Mouse (Mus musculus) limb, embryonic 14.5 days (tissue): Measurements from ENCODE around the gene Fus. TPM values are rescaled to one million over a fixed set of nuclear protein-coding genes. Genes with fewer than 3 reads are reported as not detected.

Source experiments
- ATAC-seq: fragments of 200-750 bp; cut with Nextera tagmentation; 2 replicates; pipeline ENCODE4 v1.8.0; 2017; ENCODE audit warnings: low read depth, moderate number of reproducible peaks, moderate TSS enrichment; ENCODE audit not compliant: low FRiP score
- DNase-seq: peaks from one replicate; pipeline ENCODE4 v3.0.0-alpha.2; 2015; ENCODE audit warnings: low spot score
- H3K27ac ChIP-seq: fragments of 300-500 bp; sonication (generic); replicated peaks from 2 replicates; pipeline ENCODE4 v1.5.1; 2014; ENCODE audit warnings: low read depth, mild to moderate bottlenecking, low read length, moderate library complexity, mixed read lengths
- H3K27me3 ChIP-seq: fragments of 300-500 bp; sonication (generic); 2 replicates; pipeline ENCODE4 v1.6.1; 2014; ENCODE audit warnings: low read length, mixed read lengths; ENCODE audit not compliant: control insufficient read depth, insufficient read depth
- H3K36me3 ChIP-seq: fragments of 300-500 bp; sonication (generic); 2 replicates; pipeline ENCODE4 v1.6.1; 2014; ENCODE audit warnings: mild to moderate bottlenecking, low read length, moderate library complexity, mixed read lengths; ENCODE audit not compliant: control insufficient read depth, insufficient read depth
- H3K4me1 ChIP-seq: fragments of 300-500 bp; sonication (generic); 2 replicates; pipeline ENCODE4 v1.6.1; 2014; ENCODE audit warnings: antibody characterized with exemption, low read length, mixed read lengths; ENCODE audit not compliant: control insufficient read depth, insufficient read depth
- H3K4me2 ChIP-seq: fragments of 300-500 bp; sonication (generic); replicated peaks from 2 replicates; pipeline ENCODE4 v1.6.1; 2014; ENCODE audit warnings: low read depth, mild to moderate bottlenecking, low read length, moderate library complexity; ENCODE audit not compliant: severe bottlenecking
- H3K4me3 ChIP-seq: fragments of 300-500 bp; sonication (generic); replicated peaks from 2 replicates; pipeline ENCODE4 v1.5.1; 2014; ENCODE audit warnings: low read length
- H3K9ac ChIP-seq: fragments of 300-500 bp; sonication (generic); 2 replicates; pipeline ENCODE4 v1.6.1; 2014; ENCODE audit warnings: mild to moderate bottlenecking, low read depth, low read length, moderate library complexity; ENCODE audit not compliant: severe bottlenecking
- H3K9me3 ChIP-seq: fragments of 300-500 bp; sonication (generic); 2 replicates; pipeline ENCODE4 v1.6.1; 2016; ENCODE audit warnings: low read length; ENCODE audit not compliant: control insufficient read depth
- POLR2A ChIP-seq: fragments of 200-500 bp; IDR thresholded peaks from 2 replicates; pipeline ENCODE4 v1.8.0; 2012; ENCODE audit warnings: inconsistent platforms, mild to moderate bottlenecking, moderate library complexity, borderline replicate concordance; ENCODE audit not compliant: insufficient read depth, insufficient read length; ENCODE audit errors: extremely low read depth
- WGBS: fragments of 180-500 bp; shearing (Covaris S2); extraction: QIAGEN DNeasy Blood & Tissue Kit; methylation state at CpG from one replicate; pipeline ENCODE4 v1.1.7; 2014; 5-methylcytosine and 5-hydroxymethylcytosine counted together
- polyA plus RNA-seq, 2 experiments: library from polyadenylated mRNA; depleted of rRNA in 1 of 2; stranded (reverse) in 1 of 2; unstranded in 1 of 2; fragments of >200 nt; fragmentation: Nextera tagmentation in 1 of 2; extraction: Ambion mirVana in 1 of 2; gene quantifications; 2 replicates each; pipeline versions ENCODE4 v1.2.1 to v1.2.3; 2012 to 2014

Gene Fus
- polyA plus RNA-seq, 2 experiments = 60.9 to 999 TPM

DNA sequence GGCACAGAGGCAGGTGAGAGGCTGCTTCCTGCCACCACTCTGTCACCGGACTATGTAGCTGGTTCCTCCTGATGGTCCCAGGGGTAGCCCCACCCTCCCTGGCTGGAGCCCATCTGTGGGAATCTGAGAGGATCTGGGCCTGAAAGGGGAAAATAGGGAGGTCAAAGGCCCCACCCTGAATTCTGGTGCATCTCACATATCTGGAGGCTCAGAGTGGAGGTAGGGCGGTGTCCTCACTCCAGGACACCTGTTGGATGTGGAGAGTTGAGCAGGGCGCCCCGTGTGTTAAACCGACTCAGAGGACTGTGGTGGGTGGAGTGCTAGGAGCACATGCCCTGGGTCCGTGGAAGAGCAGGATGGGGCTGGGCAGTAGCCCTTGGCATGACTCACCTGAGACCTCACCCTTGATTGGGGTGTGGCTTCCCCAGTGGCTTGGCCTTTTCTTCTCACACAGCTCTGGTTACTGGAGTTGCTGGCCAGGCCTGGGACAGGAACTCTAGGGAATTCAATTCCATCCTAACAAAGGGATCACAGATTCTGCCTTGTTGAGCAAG, 20.7 kb upstream of the Fus start, which contains the start of gene Prss36:
Prss36 (minus strand) TSS at position 256 of the 554 bp plus-strand sequence.
- TF ChIP-seq POLR2A = no peak
- Histone ChIP-seq H3K36me3 (no peaks in the 10 kb centered on the region), H3K27me3 (peaks cover 26% of the 10 kb centered on the region; the same call in 1 of the 2 replicates), H3K27ac (no peak within 1 kb of the TSS), H3K9ac (no peak within 1 kb of the TSS), H3K4me3 (no peak within 1 kb of the TSS), H3K4me2 (no peak within 1 kb of the TSS), H3K9me3 (no peaks in the 10 kb centered on the region), H3K4me1 (no peaks in the 10 kb centered on the region)
- ATAC-seq = no peak
- no peak for DNase-seq
- WGBS = 65% methylated on average over 6 of the region's 6 CpGs

DNA sequence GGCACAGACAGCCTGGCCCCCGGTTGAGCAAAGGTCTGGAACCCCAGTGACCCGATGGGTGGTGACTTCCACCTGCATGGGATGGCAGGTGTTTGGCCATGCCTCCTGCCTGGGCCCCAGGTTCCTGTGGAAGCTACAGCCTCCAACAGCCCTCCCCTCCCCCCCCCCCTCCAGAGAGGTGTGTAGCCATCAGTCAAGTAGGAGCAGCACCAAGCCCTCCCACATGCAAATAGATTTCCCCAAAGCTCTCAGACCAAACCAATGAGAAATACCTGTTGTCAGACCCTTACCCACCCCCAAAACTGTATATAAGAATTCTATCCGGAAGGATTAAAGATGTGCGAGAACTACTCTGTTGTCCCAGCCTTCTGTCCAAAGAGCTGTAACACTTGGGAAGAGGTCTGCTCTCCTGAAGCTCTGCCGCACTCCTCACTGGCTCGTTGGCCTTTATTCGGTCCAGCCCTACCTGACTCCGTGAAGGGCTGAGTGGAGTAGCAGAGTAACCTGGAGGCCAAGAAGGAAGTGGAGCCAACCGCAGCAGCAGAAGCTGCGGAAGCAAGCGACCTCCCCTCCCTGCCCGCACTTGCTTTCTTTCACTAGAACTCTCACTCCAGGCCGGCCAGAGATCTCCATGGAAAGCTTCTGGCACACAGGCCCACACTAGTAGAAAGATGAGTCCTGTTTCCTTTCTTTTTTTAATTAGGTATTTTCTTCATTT, 14.2 kb upstream of the Fus start:
- ATAC-seq = no peak
- H3K4me1 ChIP-seq = no peaks in the 10 kb centered on the region
- H3K4me3 ChIP-seq = no peak overlapping the region
- H3K4me2 ChIP-seq = no peak overlapping the region
- no peak for TF ChIP-seq POLR2A
- no peaks in the 10 kb centered on the region for H3K36me3 ChIP-seq
- 33% methylated on average over 13 of the region's 13 CpGs for WGBS
- H3K9me3 ChIP-seq = no peaks in the 10 kb centered on the region
- H3K27ac ChIP-seq = no peak overlapping the region
- H3K27me3 ChIP-seq = no peaks in the 10 kb centered on the region
- H3K9ac ChIP-seq = no peak overlapping the region
- DNase-seq = no peak

DNA sequence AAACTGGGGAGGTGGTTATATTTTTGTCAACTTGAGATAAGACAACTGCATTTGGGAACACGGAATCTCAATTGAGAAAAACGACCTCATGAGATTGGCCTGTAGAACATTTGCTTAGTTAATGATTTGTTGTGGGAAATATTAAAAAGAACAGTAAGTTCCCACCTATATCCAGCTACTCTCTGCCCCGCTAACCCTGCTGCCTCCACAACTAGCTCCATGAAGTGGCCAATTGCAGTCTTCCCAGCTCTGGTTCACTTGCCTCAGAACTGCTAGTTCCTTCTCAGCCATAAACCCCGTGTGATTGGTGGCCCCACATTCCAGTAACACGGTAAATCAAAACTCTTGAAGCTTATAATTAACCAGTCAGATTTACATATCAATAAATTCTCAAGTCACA, 7.9 kb upstream of the Fus start:
- Histone ChIP-seq H3K9me3 (no peaks in the 10 kb centered on the region), H3K4me1 (no peaks in the 10 kb centered on the region), H3K27me3 (no peaks in the 10 kb centered on the region), H3K4me2 (no peak overlapping the region), H3K4me3 (no peak overlapping the region), H3K9ac (no peak overlapping the region), H3K27ac (no peak overlapping the region), H3K36me3 (no peaks in the 10 kb centered on the region)
- 62% methylated on average over 5 of the region's 5 CpGs for WGBS
- ATAC-seq (no peak), DNase-seq (no peak)
- TF ChIP-seq POLR2A = no peak

DNA sequence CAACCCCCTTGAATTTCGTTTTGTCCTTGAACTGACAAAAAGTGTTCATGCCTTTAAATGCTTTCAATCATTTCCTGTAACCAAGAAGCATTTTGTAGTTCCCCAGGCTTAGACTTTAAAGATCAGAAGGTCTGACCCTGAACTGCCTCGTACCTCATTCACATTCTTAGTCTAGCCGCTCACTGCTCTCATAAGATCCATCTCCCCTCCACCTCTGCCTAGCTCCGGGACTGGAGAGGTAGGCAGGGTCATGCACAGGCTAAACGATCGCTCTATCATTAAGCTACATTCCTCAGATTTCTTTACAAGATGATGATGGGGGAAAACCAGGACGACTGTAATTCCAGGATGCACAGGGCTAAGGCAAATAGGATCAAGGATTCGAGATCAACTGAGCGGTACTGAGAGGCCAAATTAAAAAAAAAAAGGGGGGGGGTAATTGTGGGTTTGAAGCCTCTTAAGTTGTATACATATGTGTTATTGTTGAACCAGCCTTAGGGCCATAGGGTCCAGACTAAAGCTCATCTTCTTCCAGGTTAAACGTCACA, 812 bp upstream of the Fus start:
- H3K9ac ChIP-seq = peak overlapping the region; percentile 99
- no peaks in the 10 kb centered on the region for H3K27me3 ChIP-seq
- peak overlapping the region; percentile 98 for H3K4me3 ChIP-seq
- WGBS = 5% methylated on average over 10 of the region's 10 CpGs
- peaks cover 14% of the 10 kb centered on the region for H3K4me1 ChIP-seq
- H3K9me3 ChIP-seq = no peaks in the 10 kb centered on the region
- DNase-seq = no peak
- TF ChIP-seq POLR2A = no peak
- ATAC-seq = no peak
- H3K4me2 ChIP-seq = peak overlapping the region; percentile 68
- peaks cover 21% of the 10 kb centered on the region for H3K36me3 ChIP-seq
- H3K27ac ChIP-seq = peak overlapping the region; percentile 96

DNA sequence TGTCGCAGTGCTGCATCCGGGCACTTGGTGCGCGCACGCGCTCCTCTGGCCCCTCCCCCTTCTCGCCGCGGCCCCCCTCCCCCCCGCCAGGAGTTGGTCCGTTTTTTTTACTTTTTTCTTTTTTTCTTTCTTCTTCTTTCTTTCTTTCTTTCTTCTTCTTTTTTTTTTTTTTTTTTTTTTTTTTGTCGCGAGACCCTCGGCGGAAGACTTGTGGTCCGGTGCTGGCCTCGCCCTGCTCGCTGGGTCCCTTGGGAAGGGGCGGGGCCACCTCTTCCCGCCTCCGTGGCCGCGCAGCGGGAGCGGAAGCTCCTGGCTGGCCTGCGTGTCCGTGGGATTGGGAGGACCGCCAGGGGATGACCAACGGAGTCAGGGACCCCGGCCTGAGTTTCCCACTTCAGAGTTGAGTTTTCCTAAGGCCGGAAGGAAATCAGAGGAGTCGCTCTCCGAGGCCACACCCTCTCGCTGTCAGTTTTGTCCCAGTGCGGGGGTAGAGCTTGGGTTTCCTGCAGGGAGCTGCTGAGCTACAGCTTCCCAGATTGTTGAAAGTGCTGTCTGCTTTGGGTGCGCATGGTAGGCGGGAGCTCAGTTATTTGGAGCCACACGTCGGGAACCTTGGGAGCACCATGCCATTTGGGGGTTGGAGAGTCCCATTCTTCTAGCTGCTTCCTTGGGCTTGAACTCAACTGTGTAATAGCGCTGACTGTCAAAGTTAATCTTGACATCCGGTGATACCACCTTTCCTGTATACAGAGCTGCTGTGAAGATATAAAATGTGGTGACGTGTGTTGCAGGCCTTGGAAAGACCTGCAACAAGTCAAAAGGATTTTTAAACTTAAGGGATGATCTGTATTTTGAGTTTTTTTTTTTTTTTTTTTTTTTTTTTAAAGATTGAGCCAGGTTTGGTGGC, 918 bp downstream of the Fus start:
- no peak for TF ChIP-seq POLR2A
- Histone ChIP-seq H3K9me3 (no peaks in the 10 kb centered on the region), H3K4me3 (peak overlapping the region; percentile 98), H3K36me3 (peaks cover 38% of the 10 kb centered on the region), H3K9ac (peak overlapping the region; percentile 99), H3K27me3 (no peaks in the 10 kb centered on the region), H3K4me1 (peaks cover 14% of the 10 kb centered on the region), H3K4me2 (peak overlapping the region; percentile 87), H3K27ac (peak overlapping the region; percentile 96)
- peak; percentile 74 for DNase-seq
- under 1% methylated on average over 36 of the region's 42 CpGs for WGBS
- ATAC-seq = peak; percentile 49
